Mouse (Mus musculus) liver, postnatal 0 days (tissue): ENCODE data around the gene Crnkl1.

Experiments
- CTCF ChIP-seq: sonication (generic); IDR thresholded peaks from 2 replicates; pipeline ENCODE4 v1.5.1; 2016; ENCODE audit warnings: antibody characterized with exemption, low read depth
- EP300 ChIP-seq: IDR thresholded peaks from 2 replicates; pipeline ENCODE4 v1.6.1; 2016; ENCODE audit warnings: antibody characterized with exemption, low read depth, mild to moderate bottlenecking

- TF ChIP-seq CTCF: no peak
- no peak for TF ChIP-seq EP300
Measured at GRCm38 (mm10) chr2:145955844-145956243, 21.0 kb upstream of the Crnkl1 start.
